Mouse (Mus musculus) cerebellum, adult 11 months (tissue): ENCODE results near the gene Ceacam2.
"Not testable (repeated sequence)": the region's sequence is repeated elsewhere in the genome, so short reads cannot be mapped to it uniquely, and the experiment has no call there.

ENCODE experiments used
- DNase-seq: peaks from one replicate; pipeline ENCODE4 v3.0.0; 2022

The Ceacam2 gene

DNA sequence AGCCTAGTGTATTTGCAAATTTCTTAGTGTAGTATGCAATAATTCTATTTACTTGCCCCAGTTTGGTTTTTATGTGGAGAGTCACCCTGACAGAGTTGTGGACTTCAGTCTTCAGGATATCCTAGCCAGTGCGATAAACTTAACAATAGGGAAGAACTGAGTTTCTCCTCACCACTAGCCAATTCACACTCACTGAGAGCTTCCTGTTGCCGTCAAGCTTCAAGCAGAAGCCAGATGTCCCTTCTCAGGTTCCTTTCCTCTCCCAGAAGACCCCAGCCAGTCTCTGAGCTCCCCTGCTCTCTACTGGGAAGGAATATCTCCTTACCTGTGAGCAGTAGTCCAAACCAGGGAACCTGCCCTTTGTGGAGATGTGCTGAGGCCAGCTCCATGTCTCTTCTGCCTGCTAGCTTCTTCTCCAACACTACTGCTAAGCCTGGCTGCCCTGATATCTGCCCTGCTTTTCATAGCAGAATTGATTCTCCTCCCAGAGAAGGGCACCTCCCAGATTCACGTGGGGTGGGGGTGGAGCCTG is at the start of gene Ceacam2:
Gene Ceacam2 (minus strand): TSS at position 482 of the 532 bp plus-strand sequence.
- DNase-seq = not testable (repeated sequence)

DNA sequence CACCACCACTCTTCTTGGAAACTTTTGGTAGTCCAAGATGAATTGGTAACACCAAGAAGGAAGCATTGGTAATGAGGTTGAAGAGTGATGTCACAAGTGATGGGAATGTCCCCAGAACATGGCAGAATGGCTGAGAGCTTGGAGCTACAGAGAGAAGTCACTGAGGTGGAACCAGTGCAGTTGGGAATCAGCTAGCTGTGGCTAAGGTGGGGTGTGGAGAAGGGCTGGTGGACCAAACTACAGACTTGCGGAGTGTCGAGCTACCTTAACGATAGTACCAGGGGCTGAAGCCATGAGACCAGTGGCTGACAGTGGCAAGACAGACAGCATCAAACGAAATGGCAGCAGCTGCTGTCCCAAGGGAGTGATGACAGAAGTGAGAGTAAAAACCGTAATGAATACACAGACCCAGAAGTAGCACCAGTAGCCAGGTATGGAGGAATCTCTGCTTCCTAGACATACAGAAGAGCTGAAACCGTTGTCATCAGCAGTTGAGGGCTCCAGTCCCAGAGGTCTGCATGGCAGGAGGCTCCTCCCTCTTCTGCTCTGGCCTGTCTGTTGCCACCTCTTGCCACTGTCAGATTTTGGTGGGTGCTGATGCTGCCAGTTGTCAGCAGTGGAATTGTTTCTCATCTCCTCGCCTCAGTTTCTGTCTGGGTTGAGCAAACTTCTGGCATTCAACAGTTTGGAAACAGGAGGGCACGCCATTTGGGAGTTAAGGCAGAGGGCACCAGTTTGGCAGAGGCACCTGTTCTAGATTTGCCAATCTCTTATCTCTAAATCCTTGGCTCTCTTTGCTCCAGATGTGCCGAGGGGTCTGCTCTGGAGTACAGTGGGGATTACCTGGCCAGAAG is 45.9 kb upstream of the Ceacam2 start:
- DNase-seq = no peak

DNA sequence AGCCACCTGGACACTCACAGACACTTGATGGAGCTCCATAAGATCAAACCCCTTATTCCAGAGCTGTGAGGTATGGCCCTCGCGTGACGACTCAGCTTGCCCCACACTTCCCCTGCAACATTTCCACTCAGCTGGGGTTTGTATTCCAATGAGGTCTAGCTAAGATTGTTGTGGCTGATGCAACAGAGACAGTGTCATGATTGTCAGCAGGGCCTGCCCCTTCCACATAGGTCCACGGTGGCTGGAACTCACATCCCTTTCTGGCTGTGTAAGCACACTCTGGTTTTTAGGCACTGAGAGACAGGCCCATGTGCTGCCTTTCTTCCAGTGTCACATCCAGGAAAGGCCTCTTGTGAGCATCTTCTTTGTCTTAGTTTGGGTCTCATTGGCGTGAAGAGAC is 45.0 kb upstream of the Ceacam2 start:
- no peak for DNase-seq

DNA sequence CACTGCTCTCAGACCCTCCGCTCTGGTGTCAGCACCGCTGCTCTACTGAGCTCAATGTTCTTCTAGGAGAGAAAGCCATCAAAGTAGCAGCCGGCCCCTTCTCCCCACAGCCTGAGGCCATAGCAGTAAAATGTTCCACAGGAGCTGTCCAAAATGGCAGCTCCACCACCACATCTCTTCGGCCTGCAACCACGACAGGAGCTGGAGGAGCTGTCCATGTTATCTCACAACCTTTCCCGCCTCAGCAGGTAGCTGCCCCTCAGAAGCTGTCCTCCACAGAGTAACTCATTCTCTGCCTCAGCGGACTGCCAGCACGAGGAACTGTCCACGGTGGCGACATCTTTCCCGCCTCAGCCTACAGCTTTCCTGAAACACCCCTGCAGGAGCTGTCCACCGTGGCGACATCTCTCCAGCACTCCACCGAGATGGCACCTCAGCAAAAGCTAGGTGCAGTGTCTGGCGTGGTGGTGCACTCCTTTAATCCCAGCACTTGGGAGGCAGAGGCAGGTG is 42.7 kb upstream of the Ceacam2 start:
- DNase-seq = no peak

DNA sequence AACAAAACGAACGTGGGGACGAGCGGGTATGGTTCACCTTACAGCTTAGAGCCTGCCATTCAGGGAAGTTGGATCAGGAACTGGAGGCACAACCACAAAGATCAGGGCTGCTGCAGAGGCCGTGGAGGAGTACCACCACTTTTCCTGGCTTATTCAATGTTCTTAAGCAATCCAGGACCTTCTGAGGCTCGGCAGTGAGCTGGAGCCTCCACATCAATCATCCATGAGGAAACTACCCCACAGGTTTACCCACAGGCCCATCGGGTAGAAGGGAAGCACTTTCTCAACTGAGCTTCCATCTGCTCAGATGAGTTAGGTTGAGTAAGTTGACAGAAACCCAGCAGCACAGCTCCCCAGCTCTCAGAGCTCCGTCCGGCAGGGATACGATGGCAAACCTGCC is 39.8 kb upstream of the Ceacam2 start:
- no peak for DNase-seq

DNA sequence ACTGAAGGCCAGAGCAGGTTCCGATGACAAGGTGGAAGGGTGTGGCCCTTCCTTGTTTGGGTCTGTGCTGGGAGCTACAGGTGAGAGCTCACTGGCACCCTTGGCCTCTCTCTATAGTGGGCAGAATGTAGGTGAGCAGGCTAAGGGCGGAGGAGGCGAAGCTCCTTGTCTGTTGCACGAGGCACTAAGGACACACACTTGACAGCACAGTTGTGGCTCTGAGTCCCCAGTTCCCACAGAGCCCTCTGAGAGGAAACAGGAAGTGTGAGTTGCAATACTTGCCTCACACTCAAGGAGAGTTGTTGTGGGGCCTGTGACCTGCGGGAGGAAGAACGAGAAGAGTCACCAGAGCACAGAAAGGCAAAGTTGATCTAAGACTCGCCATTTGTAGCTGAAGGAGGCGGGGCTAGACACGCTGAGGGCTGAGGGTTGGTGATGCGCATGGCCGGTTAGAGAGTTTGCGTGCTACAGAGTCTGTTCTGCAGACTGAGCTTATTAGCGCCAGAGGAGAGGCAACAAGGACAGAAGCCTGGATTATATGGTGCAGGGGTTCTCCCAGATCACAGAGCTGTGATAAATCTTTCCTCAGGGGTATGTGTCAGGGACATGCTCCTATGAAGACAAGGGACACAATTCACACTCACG is 37.3 kb upstream of the Ceacam2 start:
- DNase-seq = not testable (repeated sequence)

DNA sequence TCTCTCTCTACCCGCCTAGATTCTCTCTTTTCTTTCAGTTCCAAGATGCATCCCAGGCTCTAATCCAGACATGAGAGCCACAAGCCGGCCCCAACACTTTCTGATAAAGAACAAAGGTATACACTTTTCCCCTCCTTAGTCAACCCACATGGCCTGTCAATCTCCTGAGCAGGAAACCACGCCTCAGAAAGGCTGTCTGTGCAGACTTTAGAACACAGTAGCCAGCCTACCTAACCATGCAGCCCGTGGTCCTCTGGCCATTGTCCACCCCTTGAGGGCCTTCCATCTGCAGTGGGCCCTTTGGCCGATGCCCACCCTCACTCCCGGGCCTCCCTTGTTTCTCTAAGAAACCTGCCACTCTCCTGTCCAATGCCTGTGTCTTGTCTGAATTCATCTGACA is 36.7 kb upstream of the Ceacam2 start:
- DNase-seq = not testable (repeated sequence)

DNA sequence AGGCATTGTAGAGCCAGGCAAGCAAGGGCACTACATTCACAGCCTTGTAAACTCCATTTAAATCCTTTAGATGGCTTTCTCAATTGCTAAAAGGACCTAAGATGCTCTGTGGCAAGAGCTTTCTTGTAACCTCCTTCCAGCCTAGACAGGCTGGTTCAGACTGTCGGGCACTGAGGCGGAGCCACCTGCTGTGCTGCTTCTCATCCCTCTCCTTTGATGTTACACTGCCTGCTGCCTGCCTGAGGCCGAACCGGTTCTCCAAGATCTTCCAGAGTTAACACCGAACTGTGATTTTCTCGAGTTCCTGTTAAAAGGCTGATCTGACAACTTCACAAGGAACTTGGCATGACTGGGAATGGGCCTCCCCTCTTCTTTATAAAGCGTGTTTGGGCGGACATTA is 36.2 kb upstream of the Ceacam2 start:
- no peak for DNase-seq

DNA sequence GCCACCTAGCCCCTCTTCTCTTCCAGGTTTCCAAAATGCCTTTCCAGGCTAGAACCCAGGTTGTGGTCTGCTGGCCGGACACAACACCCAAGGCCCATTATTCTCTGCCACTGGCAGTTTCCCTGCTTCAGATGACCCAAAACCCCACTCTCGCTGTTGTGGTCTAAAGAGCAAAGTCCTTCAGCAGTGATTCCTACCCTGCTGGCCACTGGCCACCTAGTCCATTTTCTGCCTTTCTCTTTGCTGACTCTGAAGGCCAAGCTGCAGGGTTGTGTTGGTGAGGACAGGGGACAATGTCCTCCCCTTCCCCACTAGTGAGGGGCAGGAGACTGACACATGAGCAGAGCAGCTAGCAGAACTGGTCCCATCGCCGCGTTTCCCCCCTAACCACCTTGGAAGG is 35.4 kb upstream of the Ceacam2 start:
- no peak for DNase-seq

DNA sequence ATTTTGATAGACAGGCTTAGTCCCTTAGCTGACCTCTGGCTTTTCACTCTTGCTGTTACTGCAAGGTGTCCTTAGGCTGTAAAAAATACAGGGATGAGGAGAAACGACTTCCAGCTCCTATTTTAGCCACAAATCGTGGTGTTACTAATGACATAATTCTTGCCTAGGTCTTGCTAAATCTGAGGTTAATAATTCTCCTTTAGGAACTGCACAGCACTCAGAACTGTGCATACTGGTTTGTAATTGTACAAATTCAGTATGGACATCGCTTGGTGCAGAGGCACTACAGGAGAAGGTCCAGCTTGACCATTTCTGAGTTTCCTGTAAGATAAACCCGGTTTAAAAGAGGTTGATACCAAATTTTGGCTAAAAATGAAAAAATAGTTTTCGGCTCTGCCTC is 34.1 kb upstream of the Ceacam2 start:
- not testable (repeated sequence) for DNase-seq

DNA sequence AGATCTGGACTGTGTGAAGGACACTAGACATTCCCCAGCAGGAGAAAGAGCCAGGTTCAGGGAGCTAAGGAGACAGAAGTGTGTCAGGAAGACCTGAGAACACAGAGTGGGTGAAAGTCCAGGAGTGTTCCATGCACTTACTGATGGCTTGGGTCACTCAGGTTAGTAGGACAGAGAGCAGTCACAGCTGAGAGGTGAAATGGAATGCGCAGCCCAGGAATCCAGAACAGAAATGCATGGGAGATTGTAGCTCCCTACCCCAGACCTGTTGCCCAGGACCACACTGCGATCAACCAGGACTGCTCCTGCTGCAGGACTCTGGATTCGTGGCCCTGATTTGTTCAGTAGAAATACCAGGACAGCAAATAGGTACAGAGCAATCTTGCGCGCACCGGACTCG is 29.1 kb upstream of the Ceacam2 start:
- no peak for DNase-seq

DNA sequence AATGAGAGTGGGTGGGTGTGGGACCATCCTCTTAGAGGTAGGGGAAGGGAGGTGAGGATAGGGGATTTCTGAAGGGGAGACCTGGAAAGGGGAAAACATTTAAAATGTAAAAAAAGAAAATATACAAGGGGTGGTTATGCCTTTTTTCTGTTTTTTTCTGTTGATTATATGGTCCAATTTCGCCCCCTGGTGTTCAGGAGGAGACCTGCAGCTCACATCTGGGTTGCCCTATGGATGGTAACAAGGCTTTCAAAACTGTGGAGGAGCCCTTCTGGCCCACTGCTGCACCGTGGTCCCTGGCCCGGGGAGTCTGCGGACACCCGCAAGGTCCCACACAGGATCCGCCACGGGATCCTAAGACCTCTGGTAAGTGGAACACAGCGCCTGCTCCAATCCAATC is 1.8 kb upstream of the Ceacam2 start:
- not testable (repeated sequence) for DNase-seq

DNA sequence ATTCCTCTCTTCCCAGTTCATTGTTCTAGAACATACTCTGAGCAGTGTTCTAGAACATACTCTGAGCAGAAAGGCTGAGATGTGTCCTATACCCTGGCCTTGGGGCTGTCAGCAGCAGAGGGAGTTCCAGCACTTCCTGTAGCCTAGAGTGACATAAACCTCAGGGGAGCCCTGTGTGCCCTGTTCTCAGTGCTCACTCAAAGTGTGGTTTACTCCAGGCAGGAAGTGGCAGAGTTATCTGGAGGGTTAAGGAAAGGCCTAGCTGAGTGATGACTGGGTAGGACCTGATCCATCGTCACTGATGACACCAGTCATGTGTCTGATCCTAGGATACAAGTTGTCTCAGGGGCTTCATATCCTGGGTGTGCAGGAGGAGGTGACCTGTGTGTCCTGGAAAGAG is 297 bp upstream of the Ceacam2 start:
- not testable (repeated sequence) for DNase-seq

DNA sequence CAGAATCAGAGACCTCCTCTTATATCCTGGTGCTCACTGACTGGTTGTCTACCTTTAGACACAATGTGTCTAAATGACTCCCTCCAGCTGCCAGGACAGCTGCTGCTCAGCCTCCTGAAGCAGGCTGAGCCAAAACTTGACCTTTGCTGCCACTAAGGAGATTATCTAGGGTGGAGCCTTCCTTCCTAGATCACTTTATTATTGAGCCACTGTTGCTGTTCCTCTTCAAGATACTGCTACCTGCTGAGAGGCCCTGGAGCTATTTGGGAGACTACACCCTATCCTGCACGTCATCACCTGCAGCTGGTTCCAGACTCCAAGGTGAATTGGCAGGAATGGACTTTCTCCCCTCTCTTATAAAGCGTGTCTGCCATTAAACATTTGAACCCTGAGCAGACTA is 8.8 kb downstream of the Ceacam2 start:
- DNase-seq = no peak

DNA sequence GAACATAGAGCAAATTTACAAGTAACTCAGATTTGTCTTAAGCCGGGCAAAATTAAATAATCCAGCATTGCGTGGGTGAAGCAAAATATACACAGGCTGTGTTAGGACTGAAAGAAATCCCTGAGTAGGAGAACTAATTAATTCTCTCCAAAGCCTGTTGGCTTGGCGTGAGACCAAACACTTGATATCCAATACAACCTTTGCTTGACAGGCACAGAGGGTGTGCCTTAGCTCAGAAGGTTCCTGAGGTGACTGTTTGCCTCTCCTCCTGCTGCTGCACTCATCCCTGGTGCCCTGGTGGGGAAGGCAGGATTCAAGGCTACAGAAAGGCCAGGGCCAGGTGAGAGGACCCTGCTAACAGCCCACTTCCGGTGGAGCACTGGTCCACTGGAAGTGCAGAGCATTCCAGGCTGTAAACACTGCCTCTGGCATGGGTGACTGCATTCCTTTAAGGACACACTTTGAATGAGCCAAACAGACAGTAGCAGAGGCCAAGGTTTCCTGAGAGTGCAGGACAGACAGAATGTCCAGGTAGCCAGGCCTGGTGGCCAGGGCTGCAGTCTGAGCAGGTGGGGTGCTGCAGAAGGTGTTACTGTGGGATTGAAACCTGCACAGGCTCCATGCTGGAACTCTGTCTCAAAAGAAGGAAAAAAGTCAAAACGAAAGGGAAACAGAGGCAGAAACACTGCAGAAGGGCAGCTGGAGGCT is 23.4 kb downstream of the Ceacam2 start:
- DNase-seq = not testable (repeated sequence)

DNA sequence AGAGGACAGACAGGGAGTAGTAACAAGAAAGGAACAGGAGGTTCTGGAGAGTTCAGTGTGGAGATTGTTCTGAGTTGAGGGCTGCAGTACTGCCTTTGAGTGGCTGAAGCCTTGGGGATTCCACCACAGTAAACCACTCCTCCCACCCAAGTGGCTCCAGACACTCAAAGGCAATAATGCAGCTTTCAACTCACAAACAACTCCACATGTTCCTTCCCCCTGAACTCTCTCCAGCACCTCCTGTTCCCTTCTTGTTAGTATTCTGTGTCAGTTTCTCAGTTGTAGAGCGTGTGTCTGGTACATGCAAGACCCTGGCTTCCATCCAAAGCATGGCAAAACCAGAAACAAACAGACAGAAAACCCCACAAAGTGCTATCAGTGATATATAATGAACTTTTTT is 24.0 kb downstream of the Ceacam2 start:
- not testable (repeated sequence) for DNase-seq

DNA sequence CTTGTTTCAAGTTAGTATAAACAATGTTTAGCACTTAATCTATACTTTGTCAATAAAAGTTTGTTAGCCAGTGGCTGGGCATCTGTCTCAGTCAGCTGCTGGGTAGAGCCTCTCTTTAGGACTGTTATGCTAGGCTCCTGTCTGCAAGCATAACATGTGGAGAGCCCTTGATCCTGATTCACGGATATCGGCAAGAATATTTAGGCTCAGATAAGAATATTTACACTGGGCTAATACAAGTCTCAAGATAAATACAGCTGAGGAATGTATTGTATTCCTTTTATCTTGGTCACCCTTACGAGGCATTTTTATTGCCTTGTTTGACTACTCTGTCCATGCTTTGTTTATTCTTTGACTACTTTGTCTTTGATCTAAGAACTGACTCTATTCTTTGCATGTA is 29.7 kb downstream of the Ceacam2 start:
- no peak for DNase-seq

DNA sequence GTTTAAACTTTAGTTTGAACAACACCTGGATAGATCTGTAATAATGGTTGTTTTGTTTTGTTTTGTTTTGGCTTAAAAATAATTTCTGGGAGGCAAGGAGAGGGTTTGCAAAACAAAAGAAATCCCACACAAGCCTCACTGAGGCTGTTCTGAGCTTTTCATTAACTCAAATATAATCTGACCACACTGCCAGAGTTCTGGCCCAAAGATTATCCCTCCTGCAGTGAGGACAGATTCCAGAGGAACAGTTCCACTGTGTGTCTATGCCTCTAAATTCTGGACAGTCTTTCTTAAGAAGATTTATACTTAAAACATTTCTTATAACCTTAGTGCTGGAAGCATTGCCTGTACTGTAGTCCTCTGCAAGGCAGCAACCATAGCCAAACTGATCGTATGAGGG is 45.0 kb downstream of the Ceacam2 start:
- DNase-seq = no peak

DNA sequence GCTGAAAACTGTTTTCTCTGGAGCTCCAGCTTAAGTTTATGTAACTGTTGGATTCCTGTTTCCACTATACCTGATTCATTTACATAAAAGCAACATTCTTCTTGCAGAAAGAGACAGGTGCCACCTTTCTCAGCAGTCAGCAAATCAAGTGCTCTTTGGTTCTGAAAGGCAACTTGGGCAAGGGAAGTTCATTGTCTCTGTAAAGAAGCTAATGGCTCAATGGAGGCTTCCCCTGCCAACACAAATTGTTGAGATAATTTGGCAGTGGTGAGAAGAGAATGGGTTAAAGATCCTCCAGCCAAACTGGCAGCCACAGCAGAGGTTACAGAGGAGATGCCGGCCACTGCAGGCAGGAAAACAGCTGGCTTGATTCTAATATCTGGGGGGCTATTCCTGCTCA is 49.0 kb downstream of the Ceacam2 start:
- not testable (repeated sequence) for DNase-seq

DNA sequence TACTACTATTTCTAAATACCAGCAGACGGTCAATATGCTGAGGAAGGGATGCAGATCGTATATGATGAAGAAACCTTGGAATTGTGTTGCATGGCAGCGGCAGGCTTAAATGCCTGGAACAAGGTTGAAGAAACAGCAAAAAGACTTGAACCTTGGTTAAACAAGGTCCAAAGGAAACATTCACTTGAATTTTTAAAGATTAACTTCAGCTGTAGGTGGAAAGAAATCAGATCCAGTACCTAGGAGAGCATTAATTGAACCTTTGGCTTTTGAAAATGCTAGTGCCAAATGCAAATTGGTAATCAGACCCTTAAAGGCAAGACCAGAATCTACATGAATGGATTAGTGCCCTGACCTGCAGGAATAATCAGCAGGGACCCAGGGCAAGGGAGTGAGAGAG is 50.3 kb downstream of the Ceacam2 start:
- not testable (repeated sequence) for DNase-seq

DNA sequence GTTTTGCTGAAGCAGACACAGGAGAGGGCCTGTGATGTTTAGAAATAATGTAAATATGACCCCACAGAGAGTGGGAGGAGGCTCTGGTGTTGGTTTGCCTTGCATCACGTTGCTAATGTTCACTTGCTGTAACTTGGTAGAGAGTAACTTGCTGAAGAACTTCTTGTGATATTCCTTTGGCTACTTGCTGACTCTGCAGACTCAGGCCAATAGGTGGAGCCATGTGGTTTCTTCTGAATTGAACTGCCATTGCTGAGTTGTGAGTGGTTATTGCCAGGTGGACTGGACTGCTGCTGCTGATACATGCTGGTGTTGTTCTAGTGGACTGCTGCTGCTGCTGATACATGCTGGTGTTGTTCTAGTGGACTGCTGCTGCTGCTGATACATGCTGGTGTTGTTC is 53.5 kb downstream of the Ceacam2 start:
- no peak for DNase-seq

DNA sequence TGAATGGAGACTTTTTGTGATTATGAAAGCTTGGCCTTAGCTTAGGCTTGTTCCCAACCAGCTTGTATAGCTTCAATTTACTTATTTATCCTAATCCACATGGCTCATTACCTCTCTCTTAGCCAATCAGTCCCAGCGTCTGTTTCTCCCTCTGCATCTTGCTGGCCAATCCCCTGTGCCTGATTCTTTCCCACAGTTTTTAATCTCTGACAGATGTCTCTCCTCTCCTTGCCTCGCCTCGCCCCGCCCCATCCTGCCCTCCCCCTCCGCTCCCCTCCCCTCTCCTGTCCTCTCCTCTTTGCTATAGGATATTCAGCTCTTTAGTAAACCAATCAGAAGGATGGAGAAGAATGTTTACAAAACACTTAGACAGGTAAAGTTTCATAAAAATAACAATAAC is 54.6 kb downstream of the Ceacam2 start:
- no peak for DNase-seq

DNA sequence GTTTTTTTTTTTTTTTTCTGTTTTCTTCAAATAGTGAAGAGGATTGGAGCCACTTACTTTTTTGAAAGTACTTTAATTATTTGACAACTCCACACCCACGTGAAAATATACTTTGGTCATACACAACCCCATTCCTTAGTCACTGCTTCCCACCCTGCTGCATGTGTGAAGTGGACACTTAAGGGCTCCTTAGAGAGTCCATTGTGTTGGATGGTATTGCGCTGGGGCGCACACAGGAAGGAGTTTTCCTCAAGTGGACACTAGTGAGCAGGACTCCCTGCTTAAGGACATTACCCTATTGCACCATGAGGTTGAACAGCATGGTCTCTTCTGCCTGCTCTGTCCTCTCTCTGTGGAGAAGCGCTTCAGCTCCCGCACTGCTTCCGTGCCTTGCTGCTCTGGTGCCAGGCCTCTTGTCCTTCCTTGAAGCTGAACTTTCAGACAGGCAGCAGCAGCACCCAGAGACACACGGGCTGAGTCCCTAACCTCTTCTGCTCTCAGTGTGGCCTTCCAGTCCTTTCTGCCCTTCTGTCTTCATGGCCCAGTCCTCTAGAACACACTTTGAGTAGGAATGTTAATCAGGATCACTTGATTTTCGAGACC is 56.4 kb downstream of the Ceacam2 start:
- no peak for DNase-seq
